Mouse (Mus musculus) granulocyte monocyte progenitor cell, adult 5-6 weeks (primary cell): ENCODE measurements around the gene Kcnip4. TPM values are rescaled to one million over a fixed set of nuclear protein-coding genes. Genes with fewer than 3 reads are reported as not detected.

Experiments
- ATAC-seq: replicated peaks from 2 replicates; pipeline ENCODE4 v1.8.0; 2016; ENCODE audit warnings: mild to moderate bottlenecking, moderate TSS enrichment, inconsistent platforms; ENCODE audit not compliant: poor library complexity, severe bottlenecking
- total RNA-seq, 2 experiments: library from RNA; stranded (forward) in 1 of 2; stranded (reverse) in 1 of 2; fragments of 200-712, 200-1000 nt in 1 of 2; fragments of >200 nt in 1 of 2; fragmentation: Nextera tagmentation in 1 of 2; gene quantifications; 2 replicates each; pipeline ENCODE4 v1.2.3; 2014 to 2017

Kcnip4 gene
- total RNA-seq, 2 experiments from 2014 or later: not detected

GRCm38 (mm10) chr5:48989145-48989659, 535.5 kb downstream of the Kcnip4 start:
- ATAC-seq: no peak

GRCm38 (mm10) chr5:48942378-48943088, 582.2 kb downstream of the Kcnip4 start:
- no peak for ATAC-seq

- ATAC-seq: no peak
Measured at GRCm38 (mm10) chr5:48931881-48932280, 592.8 kb downstream of the Kcnip4 start.

- ATAC-seq: no peak
Measured at GRCm38 (mm10) chr5:48890216-48890615, 634.5 kb downstream of the Kcnip4 start.

- no peak for ATAC-seq
Measured at GRCm38 (mm10) chr5:48889395-48890194, 635.1 kb downstream of the Kcnip4 start.

- no peak for ATAC-seq
Measured at GRCm38 (mm10) chr5:48878081-48878480, 646.6 kb downstream of the Kcnip4 start.

- no peak for ATAC-seq
Measured at GRCm38 (mm10) chr5:48864268-48864967, 660.3 kb downstream of the Kcnip4 start.

GRCm38 (mm10) chr5:48840971-48841370, 683.7 kb downstream of the Kcnip4 start:
- no peak for ATAC-seq

- no peak for ATAC-seq
Measured at GRCm38 (mm10) chr5:48795526-48795925, 729.2 kb downstream of the Kcnip4 start.

- no peak for ATAC-seq
Measured at GRCm38 (mm10) chr5:48779376-48779775, 745.3 kb downstream of the Kcnip4 start.

GRCm38 (mm10) chr5:48748613-48749012, 776.1 kb downstream of the Kcnip4 start:
- no peak for ATAC-seq

GRCm38 (mm10) chr5:48737640-48738039, 787.1 kb downstream of the Kcnip4 start:
- ATAC-seq: no peak

- ATAC-seq: no peak
Measured at GRCm38 (mm10) chr5:48718166-48718565, 806.5 kb downstream of the Kcnip4 start.

- no peak for ATAC-seq
Measured at GRCm38 (mm10) chr5:48705997-48706396, 818.7 kb downstream of the Kcnip4 start.

GRCm38 (mm10) chr5:48687068-48687467, 837.6 kb downstream of the Kcnip4 start:
- ATAC-seq: no peak

- no peak for ATAC-seq
Measured at GRCm38 (mm10) chr5:48679733-48680595, 844.7 kb downstream of the Kcnip4 start.

- no peak for ATAC-seq
Measured at GRCm38 (mm10) chr5:48662504-48662903, 862.2 kb downstream of the Kcnip4 start.

GRCm38 (mm10) chr5:48659975-48660374, 864.7 kb downstream of the Kcnip4 start:
- ATAC-seq: no peak

GRCm38 (mm10) chr5:48650496-48650895, 874.2 kb downstream of the Kcnip4 start:
- no peak for ATAC-seq

- no peak for ATAC-seq
Measured at GRCm38 (mm10) chr5:48636675-48637074, 888.0 kb downstream of the Kcnip4 start.
